Mouse (Mus musculus) lung, postnatal 10 days (tissue): Measurements from ENCODE around the gene St6galnac5.

Source experiments
- DNase-seq: peaks from one replicate; pipeline ENCODE4 v3.0.0; 2021

St6galnac5 gene

GRCm38 (mm10) chr3:152776872-152777540 lies 205.0 kb downstream of the St6galnac5 start:
- no peak for DNase-seq

- no peak for DNase-seq
Observed at GRCm38 (mm10) chr3:152776363-152776762, 205.7 kb downstream of the St6galnac5 start.

GRCm38 (mm10) chr3:152770056-152770455 lies 212.0 kb downstream of the St6galnac5 start:
- no peak for DNase-seq

GRCm38 (mm10) chr3:152767485-152767884 lies 214.6 kb downstream of the St6galnac5 start:
- no peak for DNase-seq
